Mouse (Mus musculus) heart, embryonic 15.5 days (tissue): ENCODE data around the gene Rere. TPM values are rescaled to one million over a fixed set of nuclear protein-coding genes. Genes with fewer than 3 reads are reported as not detected.
A peak's percentile ranks its signal among the peaks of the same experiment; 100 is the strongest.
"Not testable (repeated sequence)": the region's sequence is repeated elsewhere in the genome, so short reads cannot be mapped to it uniquely, and the experiment has no call there.

ENCODE experiments used
- ATAC-seq: fragments of 200-750 bp; cut with Nextera tagmentation; replicated peaks from 2 replicates; pipeline ENCODE4 v1.8.0; 2017; ENCODE audit warnings: low read depth, moderate TSS enrichment; ENCODE audit not compliant: insufficient number of reproducible peaks, insufficient read depth, low FRiP score
- H3K27ac ChIP-seq: fragments of 300-500 bp; sonication (generic); 2 replicates; pipeline ENCODE4 v1.5.1; 2015; ENCODE audit warnings: mild to moderate bottlenecking, inconsistent platforms
- H3K27me3 ChIP-seq: fragments of 300-500 bp; sonication (generic); 2 replicates; pipeline ENCODE4 v1.6.1; 2015; ENCODE audit warnings: inconsistent platforms
- H3K36me3 ChIP-seq: fragments of 300-500 bp; sonication (generic); 2 replicates; pipeline ENCODE4 v1.6.1; 2015; ENCODE audit warnings: mild to moderate bottlenecking, inconsistent platforms
- H3K4me1 ChIP-seq: fragments of 300-500 bp; sonication (generic); replicated peaks from 2 replicates; pipeline ENCODE4 v1.6.1; 2015; ENCODE audit warnings: inconsistent platforms
- H3K4me2 ChIP-seq: fragments of 300-500 bp; sonication (generic); 2 replicates; pipeline ENCODE4 v1.6.1; 2015; ENCODE audit warnings: inconsistent platforms, mild to moderate bottlenecking, moderate library complexity
- H3K4me3 ChIP-seq: fragments of 300-500 bp; sonication (generic); 2 replicates; pipeline ENCODE4 v1.5.1; 2015; ENCODE audit warnings: mild to moderate bottlenecking, inconsistent platforms
- H3K9ac ChIP-seq: fragments of 300-500 bp; sonication (generic); 2 replicates; pipeline ENCODE4 v1.6.1; 2015; ENCODE audit warnings: mild to moderate bottlenecking, inconsistent platforms
- H3K9me3 ChIP-seq: fragments of 300-500 bp; sonication (generic); replicated peaks from 2 replicates; pipeline ENCODE4 v1.6.1; 2016; ENCODE audit warnings: inconsistent platforms
- WGBS: fragments of 180-500 bp; shearing (Covaris S2); methylation state at CpG from one replicate; pipeline ENCODE4 v1.1.7; 2015; ENCODE audit warnings: mixed read lengths; 5-methylcytosine and 5-hydroxymethylcytosine counted together
- polyA plus RNA-seq: library from polyadenylated mRNA; unstranded; fragments of >200 nt; fragmentation: Nextera tagmentation; extraction: Ambion mirVana; gene quantifications from 2 replicates; pipeline ENCODE4 v1.2.1, GENCODE M21; 2015

Rere gene
- polyA plus RNA-seq, 1 experiment from 2014 or later = 17.6 TPM

DNA sequence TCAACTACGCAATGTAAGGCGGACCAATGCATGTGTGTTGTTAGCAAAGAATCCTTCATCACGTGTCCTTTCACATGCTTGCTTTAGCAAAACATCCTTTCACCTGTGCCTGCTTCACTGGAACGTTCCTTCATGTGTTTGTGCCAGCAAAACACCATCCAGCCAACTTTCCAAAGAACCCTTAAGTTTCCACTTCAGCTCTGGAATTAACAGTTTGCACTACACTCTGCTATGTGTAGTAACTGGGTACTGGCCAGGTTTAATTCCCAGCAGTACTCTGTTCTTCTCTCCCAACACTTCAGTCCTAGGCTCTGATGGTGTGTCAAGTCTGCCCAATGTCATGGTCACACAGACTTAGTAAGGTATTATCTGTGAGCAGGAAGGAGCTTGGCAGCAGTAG is 264.9 kb downstream of the Rere start:
- H3K4me2 ChIP-seq, ATAC-seq: not testable (repeated sequence)
- WGBS = 88% methylated on average over 4 of the region's 4 CpGs

GRCm38 (mm10) chr4:150549393-150549792 is 267.9 kb downstream of the Rere start:
- Histone ChIP-seq H3K4me2 (no peak overlapping the region), H3K9ac (no peak overlapping the region), H3K27me3 (no peaks in the 10 kb centered on the region), H3K36me3 (no peaks in the 10 kb centered on the region), H3K4me1 (peaks cover 43% of the 10 kb centered on the region), H3K4me3 (no peak overlapping the region), H3K9me3 (no peaks in the 10 kb centered on the region), H3K27ac (no peak overlapping the region)
- no peak for ATAC-seq
- 82% methylated on average over 9 of the region's 9 CpGs for WGBS

More for the DNA sequence above, 264.9 kb downstream of the Rere start:
- H3K4me1 ChIP-seq = peaks cover 25% of the 10 kb centered on the region
- H3K4me3 ChIP-seq, H3K36me3 ChIP-seq, H3K9me3 ChIP-seq, H3K9ac ChIP-seq, H3K27ac ChIP-seq, H3K27me3 ChIP-seq: not testable (repeated sequence)

GRCm38 (mm10) chr4:150549989-150550716 is 268.7 kb downstream of the Rere start:
- Histone ChIP-seq H3K27ac (0 out of 2 replicates have a peak overlapping the region, but pooled peaks have one; percentile 13), H3K9ac (no peak overlapping the region)

DNA sequence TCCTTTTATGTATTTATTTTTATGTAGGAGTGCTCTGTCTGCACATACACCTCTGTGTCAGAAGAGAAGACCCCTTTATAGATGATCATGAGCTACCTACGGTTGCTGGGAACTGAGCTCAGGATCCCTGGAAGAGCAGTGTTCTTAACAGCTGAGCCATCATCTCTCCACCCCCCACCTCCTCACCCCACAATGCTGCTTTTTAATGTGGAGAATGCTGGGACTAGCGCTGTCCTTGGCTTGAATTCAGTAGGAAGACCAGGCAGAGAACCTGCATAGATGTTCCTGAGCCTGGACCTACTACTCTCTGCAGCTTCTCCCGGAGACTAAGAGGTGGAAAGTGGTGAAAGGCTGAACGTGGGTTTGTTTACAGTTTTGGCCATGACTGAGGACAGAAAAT is 269.9 kb downstream of the Rere start:
- no peak for ATAC-seq
- WGBS = 72% methylated on average over 4 of the region's 4 CpGs
- Histone ChIP-seq H3K4me1 (peaks cover 45% of the 10 kb centered on the region), H3K9ac (no peak overlapping the region), H3K36me3 (no peaks in the 10 kb centered on the region), H3K27ac (no peak overlapping the region), H3K9me3 (no peaks in the 10 kb centered on the region), H3K4me3 (no peak overlapping the region), H3K4me2 (no peak overlapping the region), H3K27me3 (no peaks in the 10 kb centered on the region)

More at GRCm38 (mm10) chr4:150549989-150550716, 268.7 kb downstream of the Rere start:
- Histone ChIP-seq H3K27me3 (no peaks in the 10 kb centered on the region), H3K9me3 (no peaks in the 10 kb centered on the region), H3K4me2 (no peak overlapping the region), H3K4me3 (no peak overlapping the region), H3K4me1 (peaks cover 37% of the 10 kb centered on the region), H3K36me3 (no peaks in the 10 kb centered on the region)
- ATAC-seq = no peak
- 61% methylated on average over 12 of the region's 12 CpGs for WGBS

DNA sequence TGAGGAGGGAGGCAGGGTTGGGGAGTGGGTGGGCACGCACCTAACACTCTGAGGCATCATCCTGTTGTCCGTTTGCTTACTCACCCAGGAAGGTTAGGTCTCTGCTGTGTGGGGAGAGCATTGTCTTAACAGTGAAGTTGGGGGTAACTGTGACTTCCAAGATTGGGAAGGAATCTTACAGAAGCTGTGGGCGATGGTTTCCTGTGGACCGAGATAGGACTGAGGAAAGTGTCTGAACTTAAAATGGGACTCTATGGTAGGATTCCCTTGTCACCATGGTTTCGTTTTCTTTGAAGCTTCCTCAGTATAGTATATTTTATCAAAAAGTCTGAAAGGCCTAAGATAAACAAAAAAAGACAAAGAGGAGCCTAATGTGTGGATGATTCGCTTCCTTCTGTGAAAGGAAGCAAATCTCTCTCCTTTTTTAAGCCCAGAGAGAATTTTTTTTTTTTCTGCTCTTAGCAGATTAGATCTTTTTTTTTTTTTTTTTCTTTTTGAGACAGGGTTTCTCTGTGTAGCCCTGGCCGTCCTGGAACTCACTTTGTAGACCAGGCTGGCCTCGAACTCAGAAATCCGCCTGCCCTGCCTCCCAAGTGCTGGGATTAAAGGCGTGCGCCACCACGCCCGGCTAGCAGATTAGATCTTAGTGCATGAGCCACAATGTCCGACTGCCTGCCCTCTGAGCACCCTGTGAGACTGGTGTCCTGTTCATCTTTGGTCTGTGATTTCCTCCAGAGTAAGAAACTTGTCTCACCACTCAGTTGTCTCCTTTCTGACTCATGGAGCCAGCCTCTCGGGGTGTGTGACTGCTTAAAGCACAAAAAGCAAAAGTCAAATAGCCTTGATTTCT is 271.5 kb downstream of the Rere start:
- H3K9me3 ChIP-seq = no peaks in the 10 kb centered on the region
- H3K9ac ChIP-seq = no peak overlapping the region
- no peak overlapping the region for H3K4me3 ChIP-seq
- H3K36me3 ChIP-seq = no peaks in the 10 kb centered on the region
- no peaks in the 10 kb centered on the region for H3K27me3 ChIP-seq
- ATAC-seq = no peak
- 70% methylated on average over 15 of the region's 15 CpGs for WGBS
- H3K4me1 ChIP-seq = peaks cover 60% of the 10 kb centered on the region
- H3K27ac ChIP-seq = no peak overlapping the region
- H3K4me2 ChIP-seq = no peak overlapping the region

- Histone ChIP-seq H3K9ac (no peak overlapping the region), H3K4me1 (peaks cover 58% of the 10 kb centered on the region), H3K9me3 (no peaks in the 10 kb centered on the region), H3K36me3 (no peaks in the 10 kb centered on the region), H3K4me2 (no peak overlapping the region), H3K4me3 (no peak overlapping the region), H3K27ac (peak overlapping the region; percentile 87), H3K27me3 (no peaks in the 10 kb centered on the region)
- ATAC-seq = no peak
Measured at GRCm38 (mm10) chr4:150555783-150556182, 274.3 kb downstream of the Rere start.

DNA sequence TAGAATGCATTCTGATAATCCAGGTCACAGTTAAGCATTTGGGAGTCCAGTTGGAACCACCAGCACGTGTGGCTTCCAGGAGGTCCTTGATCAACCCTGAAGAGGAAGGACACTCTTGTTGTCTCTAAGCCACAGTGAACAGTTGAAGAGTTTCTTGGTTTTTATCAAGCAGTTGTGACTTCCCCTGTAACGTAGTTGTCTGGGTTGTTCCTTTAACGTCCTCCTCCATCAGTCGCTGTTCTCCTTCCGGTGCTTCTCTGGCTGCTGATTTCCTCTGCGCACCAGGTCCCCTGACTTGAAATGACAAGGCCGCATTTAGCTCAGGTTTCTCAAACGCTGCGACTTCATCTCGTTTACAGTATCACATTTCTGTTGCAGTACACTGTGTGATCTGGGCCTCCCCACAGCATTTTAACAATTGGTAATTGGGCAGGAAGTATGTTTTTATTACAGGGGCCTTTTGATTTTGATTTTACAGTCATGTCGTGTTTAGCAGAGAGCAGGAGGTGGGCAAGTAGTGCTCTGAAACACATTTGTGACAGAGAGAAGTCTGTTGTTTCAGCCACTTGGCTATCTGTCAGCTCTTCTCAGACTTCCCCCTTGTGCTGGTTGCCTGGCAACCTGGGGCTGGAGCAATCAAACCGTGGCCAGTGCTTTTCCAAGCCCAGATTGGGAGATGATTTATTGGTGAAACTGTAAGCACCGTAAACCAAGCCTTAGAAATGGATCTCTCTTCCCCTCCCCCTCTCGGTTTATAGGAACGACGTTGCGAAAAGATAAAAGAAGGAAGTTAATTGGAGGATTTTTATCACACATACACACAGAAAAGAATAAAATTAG is 275.2 kb downstream of the Rere start:
- H3K9ac ChIP-seq = no peak overlapping the region
- ATAC-seq = peak; percentile 77
- H3K27ac ChIP-seq = peak overlapping the region; percentile 87
- no peaks in the 10 kb centered on the region for H3K27me3 ChIP-seq
- no peaks in the 10 kb centered on the region for H3K9me3 ChIP-seq
- 7% methylated on average over 17 of the region's 17 CpGs for whole genome bisulfite sequencing
- 0 out of 2 replicates have a peak overlapping the region, but pooled peaks have one; percentile 6 for H3K4me3 ChIP-seq
- H3K4me1 ChIP-seq = peaks cover 51% of the 10 kb centered on the region
- peak overlapping the region; percentile 31 for H3K4me2 ChIP-seq
- H3K36me3 ChIP-seq = no peaks in the 10 kb centered on the region

DNA sequence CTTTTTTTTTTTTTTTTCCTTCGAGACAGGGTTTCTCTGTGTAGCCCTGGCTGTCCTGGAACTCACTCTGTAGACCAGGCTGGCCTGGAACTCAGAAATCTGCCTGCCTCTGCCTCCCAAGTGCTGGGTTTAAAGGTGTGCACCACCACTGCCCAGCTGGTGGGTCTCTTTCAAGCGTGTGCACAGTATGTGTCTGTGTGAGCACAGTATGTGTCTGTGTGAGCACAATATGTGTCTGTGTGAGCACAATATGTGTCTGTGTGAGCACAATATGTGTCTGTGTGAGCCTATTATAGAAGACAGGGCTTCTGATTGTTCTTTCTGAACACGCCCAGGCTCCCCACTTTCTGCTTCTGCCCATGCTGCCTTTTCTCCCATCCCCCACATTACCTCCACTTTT is 275.8 kb downstream of the Rere start:
- Histone ChIP-seq H3K27ac (peak overlapping the region; percentile 31; the same call in 1 of the 2 replicates), H3K4me1 (peaks cover 46% of the 10 kb centered on the region)
- not testable (repeated sequence) for ATAC-seq, H3K4me2 ChIP-seq, H3K4me3 ChIP-seq, H3K9ac ChIP-seq, H3K9me3 ChIP-seq, H3K27me3 ChIP-seq, H3K36me3 ChIP-seq
- WGBS = 76% methylated on average over 3 of the region's 3 CpGs

DNA sequence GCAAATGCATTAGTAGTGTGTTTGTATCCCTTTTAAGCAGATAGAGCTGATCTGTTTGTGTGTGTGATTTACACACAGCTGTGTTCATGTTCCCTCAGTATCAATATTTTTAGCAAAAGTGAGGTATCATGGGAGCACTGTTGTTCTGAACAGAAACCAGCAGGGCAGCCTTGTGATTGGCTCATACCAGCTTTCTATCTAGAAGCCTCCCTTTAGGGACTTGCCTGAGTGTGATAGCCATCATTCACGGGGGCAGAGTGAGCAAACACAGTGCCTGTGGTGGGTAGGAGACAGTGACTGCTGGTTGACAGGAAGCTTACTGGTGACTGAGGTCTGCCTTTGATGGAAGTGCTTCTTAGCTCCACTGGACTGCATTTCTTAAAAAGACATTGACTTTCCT is 276.5 kb downstream of the Rere start:
- H3K9me3 ChIP-seq = no peaks in the 10 kb centered on the region
- no peak overlapping the region for H3K4me3 ChIP-seq
- WGBS = 12% methylated on average over 1 of the region's 1 CpGs
- no peaks in the 10 kb centered on the region for H3K36me3 ChIP-seq
- ATAC-seq = no peak
- no peak overlapping the region for H3K9ac ChIP-seq
- 0 out of 2 replicates have a peak overlapping the region, but pooled peaks have one; percentile 31 for H3K27ac ChIP-seq
- no peaks in the 10 kb centered on the region for H3K27me3 ChIP-seq
- no peak overlapping the region for H3K4me2 ChIP-seq
- H3K4me1 ChIP-seq = peaks cover 40% of the 10 kb centered on the region

- no peak overlapping the region for H3K9ac ChIP-seq
- H3K27me3 ChIP-seq = no peaks in the 10 kb centered on the region
- no peaks in the 10 kb centered on the region for H3K9me3 ChIP-seq
- no peaks in the 10 kb centered on the region for H3K36me3 ChIP-seq
- H3K4me3 ChIP-seq = no peak overlapping the region
- no peak for ATAC-seq
- peaks cover 37% of the 10 kb centered on the region for H3K4me1 ChIP-seq
- H3K4me2 ChIP-seq = no peak overlapping the region
- whole genome bisulfite sequencing = 70% methylated on average over 3 of the region's 3 CpGs
- H3K27ac ChIP-seq = no peak overlapping the region
Measured at GRCm38 (mm10) chr4:150559514-150559913, 278.1 kb downstream of the Rere start.

- 68% methylated on average over 5 of the region's 5 CpGs for WGBS
- peaks cover 15% of the 10 kb centered on the region for H3K4me1 ChIP-seq
- no peak for ATAC-seq
- no peak overlapping the region for H3K4me2 ChIP-seq
- no peak overlapping the region for H3K4me3 ChIP-seq
- no peaks in the 10 kb centered on the region for H3K36me3 ChIP-seq
- no peak overlapping the region for H3K27ac ChIP-seq
- H3K9ac ChIP-seq = no peak overlapping the region
- H3K27me3 ChIP-seq = no peaks in the 10 kb centered on the region
- H3K9me3 ChIP-seq = no peaks in the 10 kb centered on the region
Measured at GRCm38 (mm10) chr4:150563281-150563680, 281.8 kb downstream of the Rere start.
